In the genomic region with DNA sequence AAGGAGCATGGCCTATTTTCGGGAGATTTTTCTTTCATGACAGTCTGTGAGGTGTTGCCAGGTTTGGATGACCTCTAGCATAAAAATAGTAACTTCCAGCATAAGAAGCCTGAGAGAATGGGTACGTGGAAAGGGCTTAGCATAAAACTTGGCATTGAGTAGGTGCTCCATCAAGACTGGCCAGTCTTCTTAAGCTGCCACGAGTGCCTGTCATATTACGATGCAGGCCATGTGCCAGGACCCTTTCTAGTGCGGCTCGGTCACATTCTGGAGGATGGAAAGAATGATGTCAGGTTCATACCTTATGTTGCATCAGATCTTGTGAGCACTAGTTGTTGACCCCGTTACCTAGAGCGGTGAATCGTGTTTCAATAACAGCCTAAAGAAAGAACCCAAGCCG, we compare ENCODE assay signal across 14 mouse cellular contexts.
DNase-seq lines count a peak whose midpoint lies in the region; ATAC-seq lines count a peak whose summit lies in the region.
"Had no signal": no experiment of that assay in that cellular context is flagged by ENCODE, and none has a peak within 500 bp of the region (broad histone marks: within the 10 kb centered on the region; RNA-seq: fewer than 3 reads in every experiment).

No protein-coding gene starts in this region.

- H3K4me3 ChIP-seq in hindbrain, embryonic 14.5 days (replicated peaks; ENCODE audit: low read length) = no peak overlapping the region
- no peak overlapping the region for H3K4me3 ChIP-seq in hindbrain, embryonic 11.5 days (ENCODE audit: low read depth, low read length)
- no peak overlapping the region for H3K4me3 ChIP-seq in intestine, embryonic 15.5 days (replicated peaks)
- H3K4me3 ChIP-seq: midbrain, embryonic 15.5 days; neural tube, embryonic 12.5 days had no signal

- ATAC-seq in hindbrain, embryonic 14.5 days (ENCODE audit: low FRiP score) = no peak
- no peak for ATAC-seq in hindbrain, embryonic 11.5 days (ENCODE audit: low FRiP score)
- no peak for ATAC-seq in intestine, embryonic 15.5 days
- ATAC-seq: inflammation-experienced regulatory T-cells, adult 6 months; midbrain, embryonic 15.5 days had no signal

- H3K27me3 ChIP-seq in hindbrain, embryonic 14.5 days (ENCODE audit: control insufficient read depth, insufficient read depth, low read length) = no peaks in the 10 kb centered on the region
- no peaks in the 10 kb centered on the region for H3K27me3 ChIP-seq in hindbrain, embryonic 11.5 days (ENCODE audit: control insufficient read depth, insufficient read depth, low read length)
- no peaks in the 10 kb centered on the region for H3K27me3 ChIP-seq in intestine, embryonic 15.5 days (replicated peaks)
- H3K27me3 ChIP-seq: midbrain, embryonic 15.5 days; neural tube, embryonic 12.5 days had no signal

- H3K9ac ChIP-seq in hindbrain, embryonic 14.5 days = no peak overlapping the region
- H3K9ac ChIP-seq in hindbrain, embryonic 11.5 days (ENCODE audit: low read depth, low read length) = no peak overlapping the region
- H3K9ac ChIP-seq in intestine, embryonic 15.5 days = no peak overlapping the region
- H3K9ac ChIP-seq: midbrain, embryonic 15.5 days; neural tube, embryonic 12.5 days had no signal

- H3K36me3 ChIP-seq in hindbrain, embryonic 14.5 days (replicated peaks; ENCODE audit: control insufficient read depth, insufficient read depth) = no peaks in the 10 kb centered on the region
- H3K36me3 ChIP-seq in hindbrain, embryonic 11.5 days (ENCODE audit: control insufficient read depth, insufficient read depth, low read length) = no peaks in the 10 kb centered on the region
- H3K36me3 ChIP-seq in intestine, embryonic 15.5 days = no peaks in the 10 kb centered on the region
- H3K36me3 ChIP-seq: midbrain, embryonic 15.5 days; neural tube, embryonic 12.5 days had no signal

- H3K9me3 ChIP-seq in hindbrain, embryonic 14.5 days (ENCODE audit: control insufficient read depth, low read length) = no peaks in the 10 kb centered on the region
- no peaks in the 10 kb centered on the region for H3K9me3 ChIP-seq in hindbrain, embryonic 11.5 days (ENCODE audit: control insufficient read depth, low read length)
- H3K9me3 ChIP-seq in intestine, embryonic 15.5 days = no peaks in the 10 kb centered on the region
- H3K9me3 ChIP-seq: midbrain, embryonic 15.5 days; neural tube, embryonic 12.5 days had no signal

- H3K27ac ChIP-seq in hindbrain, embryonic 14.5 days = peak overlapping the region; percentile 64
- no peak overlapping the region for H3K27ac ChIP-seq in hindbrain, embryonic 11.5 days (ENCODE audit: low read depth, low read length)
- H3K27ac ChIP-seq in intestine, embryonic 15.5 days = no peak overlapping the region
- H3K27ac ChIP-seq: midbrain, embryonic 15.5 days; neural tube, embryonic 12.5 days had no signal

- H3K4me2 ChIP-seq in hindbrain, embryonic 14.5 days (replicated peaks) = no peak overlapping the region
- H3K4me2 ChIP-seq in hindbrain, embryonic 11.5 days (replicated peaks; ENCODE audit: low read depth, low read length) = no peak overlapping the region
- no peak overlapping the region for H3K4me2 ChIP-seq in intestine, embryonic 15.5 days (replicated peaks)
- H3K4me2 ChIP-seq: liver, embryonic 11.5 days; midbrain, embryonic 15.5 days; neural tube, embryonic 12.5 days had no signal

- WGBS in hindbrain, embryonic 14.5 days = 89% methylated on average over 10 of the region's 10 CpGs
- WGBS in hindbrain, embryonic 11.5 days = 92% methylated on average over 10 of the region's 10 CpGs
- WGBS in intestine, embryonic 15.5 days = 81% methylated on average over 10 of the region's 10 CpGs

- peaks cover 5% of the 10 kb centered on the region; the same call in 1 of the 2 replicates for H3K4me1 ChIP-seq in hindbrain, embryonic 14.5 days (replicated peaks; ENCODE audit: control insufficient read depth, insufficient read depth, low read length)
- H3K4me1 ChIP-seq in hindbrain, embryonic 11.5 days (replicated peaks; ENCODE audit: control insufficient read depth, insufficient read depth, low read length) = no peaks in the 10 kb centered on the region
- no peaks in the 10 kb centered on the region for H3K4me1 ChIP-seq in intestine, embryonic 15.5 days (replicated peaks)
- H3K4me1 ChIP-seq: midbrain, embryonic 15.5 days; neural tube, embryonic 12.5 days had no signal

- peak; percentile 25 to 45 for DNase-seq in cerebellum, postnatal 14 days
- DNase-seq in cerebellum, adult 11 months = no peak
- no peak for DNase-seq in hindbrain, embryonic 14.5 days (ENCODE audit: low spot score)
- no peak for DNase-seq in hindbrain, embryonic 11.5 days (ENCODE audit: low spot score)
- peak; percentile 27 to 31 for DNase-seq in adrenal gland, postnatal 36 days
- peak; percentile 12 for DNase-seq in lung, postnatal 25 days (ENCODE audit: low spot score)
- no peak for DNase-seq in B cell, adult 2 months
- DNase-seq: cerebellum, adult 2 months; embryo, embryonic 11 days had no signal

Comparison
In these comparisons a context has a peak if more than half of its experiments do, and no peak if none do; other contexts are left out.
1. DNase-seq: peak in cerebellum, postnatal 14 days (2 of 2), adrenal gland, postnatal 36 days (2 of 2) and lung, postnatal 25 days (single experiment); none in cerebellum, adult 11 months (single experiment), hindbrain, embryonic 14.5 days (single experiment), hindbrain, embryonic 11.5 days (single experiment) and B cell, adult 2 months (0 of 2).